Mouse (Mus musculus) hindlimb bud, embryonic 11.5 days (tissue): ENCODE results near the gene Hist1h3e.
"Not testable (repeated sequence)": the region's sequence is repeated elsewhere in the genome, so short reads cannot be mapped to it uniquely, and the experiment has no call there.

Experiments used
- DNase-seq: peaks from one replicate; pipeline ENCODE4 v3.0.0-alpha.2; 2012; ENCODE audit warnings: low read depth, low spot score; ENCODE audit errors: extremely low spot score

Gene Hist1h3e

DNA sequence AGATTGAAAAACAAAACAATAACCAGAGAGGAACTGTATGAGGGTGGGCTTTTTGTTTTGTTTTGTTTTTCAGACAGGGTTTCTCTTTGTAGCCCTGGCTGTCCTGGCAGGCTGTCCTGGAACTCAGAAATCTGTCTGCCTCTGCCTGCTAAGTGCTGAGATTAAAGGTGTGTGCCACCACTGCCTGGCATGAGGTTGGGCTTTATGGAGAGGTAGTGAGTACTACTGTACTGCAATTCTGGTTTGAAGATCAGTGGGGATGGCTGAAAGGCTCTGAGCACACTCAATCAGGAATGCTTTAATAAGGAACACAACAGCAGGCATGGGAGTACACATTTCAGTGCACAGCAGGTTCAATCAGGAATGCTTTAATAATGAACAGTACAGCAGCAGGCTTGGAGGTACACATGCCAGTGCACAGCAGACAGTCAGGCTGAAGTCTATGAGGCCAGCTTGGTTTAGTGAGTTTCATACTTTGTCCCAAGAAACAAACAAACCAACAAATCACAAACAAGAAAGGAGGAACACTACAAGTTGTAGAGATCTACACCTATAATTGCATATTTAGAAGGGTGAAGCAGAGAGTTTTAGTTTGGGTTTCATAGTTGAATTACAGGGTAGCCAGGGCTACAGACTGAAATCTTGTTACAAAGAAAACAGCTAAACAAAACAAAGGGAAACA is 21.4 kb upstream of the Hist1h3e start:
- no peak for DNase-seq

DNA sequence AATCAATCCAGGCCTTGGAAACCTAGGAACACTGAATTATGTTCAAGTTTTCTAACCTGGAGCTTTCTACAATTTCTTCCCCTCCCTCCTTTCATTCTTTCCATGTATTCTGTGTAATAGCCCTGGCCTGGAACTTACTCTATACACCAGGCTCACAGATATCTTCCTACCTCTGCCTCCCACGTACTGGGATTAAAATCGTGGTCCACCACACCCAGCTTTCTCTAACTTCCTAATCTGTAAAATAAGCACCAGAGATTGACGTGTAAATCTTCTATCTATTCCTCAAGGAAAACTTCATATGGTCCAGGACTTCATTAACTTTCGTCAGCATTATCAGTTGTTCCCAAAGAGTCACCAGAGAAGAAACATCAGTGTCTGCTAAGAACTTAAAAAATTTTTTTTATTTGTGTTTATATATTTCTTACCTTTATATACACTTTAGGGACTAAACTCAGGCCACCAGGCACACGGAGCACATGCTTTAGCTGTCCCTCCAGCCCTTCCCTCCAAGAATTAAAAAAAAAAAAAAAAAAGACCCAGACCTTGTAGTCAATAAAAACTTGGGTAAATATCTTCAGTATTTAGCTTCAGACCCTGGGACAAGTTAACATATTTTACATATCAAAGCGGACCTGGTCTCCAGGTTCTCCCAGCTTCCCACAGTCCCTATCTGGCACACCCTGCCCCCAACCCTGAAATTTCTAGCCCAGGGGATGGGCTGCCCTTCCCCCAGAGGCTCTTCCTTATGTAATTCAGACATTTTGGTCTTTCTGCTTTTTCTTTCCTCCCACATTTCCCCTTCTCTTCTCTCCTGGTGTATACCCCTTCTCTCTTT is 20.3 kb upstream of the Hist1h3e start:
- no peak for DNase-seq

DNA sequence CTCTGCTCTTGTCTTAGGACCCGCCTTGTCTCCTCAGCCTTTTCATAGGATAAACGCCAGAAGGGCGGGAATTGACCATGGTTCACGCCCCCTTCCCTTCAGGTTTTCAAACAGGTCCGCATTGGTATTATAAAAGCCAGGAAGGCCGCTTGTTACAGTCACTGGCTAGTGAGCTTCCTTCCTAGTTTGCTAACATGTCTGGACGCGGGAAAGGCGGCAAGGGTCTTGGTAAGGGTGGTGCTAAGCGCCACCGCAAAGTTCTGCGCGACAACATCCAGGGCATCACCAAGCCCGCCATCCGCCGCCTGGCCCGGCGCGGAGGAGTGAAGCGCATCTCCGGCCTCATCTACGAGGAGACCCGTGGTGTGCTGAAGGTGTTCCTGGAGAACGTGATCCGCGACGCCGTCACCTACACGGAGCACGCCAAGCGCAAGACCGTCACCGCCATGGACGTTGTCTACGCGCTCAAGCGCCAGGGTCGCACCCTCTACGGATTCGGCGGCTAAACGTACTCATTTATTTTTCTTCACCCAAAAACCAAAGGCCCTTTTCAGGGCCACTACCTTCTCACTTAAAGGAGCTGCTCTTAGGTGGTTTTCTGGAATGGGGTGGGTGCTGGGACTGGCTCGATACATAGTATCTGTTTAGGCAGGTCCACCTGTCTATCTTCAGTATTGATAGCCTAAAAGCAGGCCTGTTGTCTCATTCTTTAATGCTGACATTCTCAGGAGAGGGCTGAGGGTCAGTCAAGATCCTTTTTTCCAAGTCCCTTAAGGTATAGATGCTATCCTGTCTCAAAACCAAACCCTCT is 19.4 kb upstream of the Hist1h3e start, which contains the start of gene Hist1h4d:
Gene Hist1h4d (plus strand): TSS at position 191 of the 811 bp plus-strand sequence.
- DNase-seq, result no peak

DNA sequence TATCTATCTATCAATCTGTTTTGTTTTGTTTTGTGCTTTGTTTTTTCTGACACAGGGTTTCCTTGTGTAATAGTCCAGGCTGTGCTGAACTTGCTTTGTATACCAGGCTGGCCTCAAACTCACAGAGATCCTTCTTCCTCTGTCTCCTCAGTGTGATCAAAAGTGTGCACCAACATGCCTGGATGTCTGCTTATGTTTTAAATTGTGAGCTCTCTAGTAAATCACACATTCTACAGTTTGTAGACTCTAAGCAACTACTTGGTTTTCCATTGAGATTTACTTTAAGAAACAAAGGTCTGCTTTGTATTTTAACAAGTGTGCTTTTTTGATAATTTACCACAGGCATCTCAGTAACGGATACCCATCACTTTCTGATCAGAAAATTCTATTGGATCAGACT is 15.7 kb upstream of the Hist1h3e start:
- no peak for DNase-seq

DNA sequence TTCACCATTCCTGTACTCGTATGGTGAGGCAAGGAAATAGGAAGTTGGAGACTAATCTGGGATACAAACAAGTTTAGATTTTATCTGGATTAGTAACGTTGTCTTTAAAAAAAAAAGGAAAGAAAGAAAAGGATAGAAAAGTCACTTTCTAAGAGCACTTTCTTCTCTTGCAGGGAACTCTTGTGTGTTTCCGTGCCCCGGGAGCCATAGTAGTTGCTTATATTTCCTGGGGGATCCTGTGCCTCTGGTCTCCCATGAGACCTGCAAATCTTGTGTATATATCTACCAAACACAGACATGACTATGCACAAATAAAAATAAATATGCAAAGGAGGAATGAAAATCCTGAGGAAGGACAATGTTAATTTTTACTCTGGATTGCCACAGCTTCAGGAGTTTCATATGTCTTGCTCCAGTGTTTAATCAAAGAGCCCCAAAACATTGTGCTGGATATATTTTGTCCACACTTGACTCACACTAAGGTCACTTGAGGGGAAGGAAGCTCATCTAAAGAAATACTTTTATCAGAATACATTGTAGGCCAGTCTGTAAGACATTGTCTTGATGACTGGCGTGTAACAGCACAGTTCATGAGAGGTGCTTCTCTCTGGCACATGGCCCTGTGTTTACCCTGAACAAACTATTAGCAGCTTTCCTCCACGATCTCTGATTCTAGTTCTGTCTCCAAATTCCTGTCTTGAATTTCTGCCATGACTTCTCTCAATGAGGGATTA is 14.9 kb upstream of the Hist1h3e start:
- DNase-seq, result no peak

DNA sequence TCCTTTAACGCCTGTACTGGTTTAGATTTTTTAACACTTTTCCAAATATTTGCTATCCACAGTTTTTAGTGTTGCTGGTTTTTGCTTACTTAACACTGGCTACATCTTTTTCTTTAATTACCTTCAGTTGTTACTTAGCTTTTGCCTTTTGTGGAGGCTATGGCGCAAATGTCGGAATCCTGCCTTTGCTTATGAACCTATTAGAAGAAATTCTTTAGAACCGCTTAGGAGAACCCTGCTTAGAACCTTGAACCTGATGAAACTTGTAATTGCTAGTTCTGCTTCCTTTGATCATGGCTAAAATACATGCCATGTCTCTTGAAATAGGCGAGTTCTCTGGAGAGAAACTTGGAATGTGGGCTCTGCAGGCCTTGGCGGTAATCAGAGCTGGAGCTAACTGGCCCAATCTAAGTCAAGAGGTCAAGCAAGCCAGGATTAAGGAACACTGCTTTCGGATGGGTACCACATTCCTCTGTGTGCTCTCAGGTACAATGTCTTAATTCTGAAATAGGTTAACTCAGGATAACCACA is 14.2 kb upstream of the Hist1h3e start:
- DNase-seq, result no peak

DNA sequence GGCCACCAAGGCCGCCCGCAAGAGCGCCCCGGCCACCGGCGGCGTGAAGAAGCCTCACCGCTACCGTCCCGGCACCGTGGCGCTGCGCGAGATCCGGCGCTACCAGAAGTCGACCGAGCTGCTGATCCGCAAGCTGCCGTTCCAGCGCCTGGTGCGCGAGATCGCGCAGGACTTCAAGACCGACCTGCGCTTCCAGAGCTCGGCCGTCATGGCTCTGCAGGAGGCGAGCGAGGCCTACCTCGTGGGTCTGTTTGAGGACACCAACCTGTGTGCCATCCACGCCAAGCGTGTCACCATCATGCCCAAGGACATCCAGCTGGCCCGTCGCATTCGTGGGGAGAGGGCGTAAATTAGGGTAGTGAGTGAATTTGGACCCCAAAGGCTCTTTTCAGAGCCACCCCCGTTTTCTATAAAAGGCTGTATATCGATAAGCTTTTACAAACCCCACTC is 13.7 kb upstream of the Hist1h3e start:
- not testable (repeated sequence) for DNase-seq

DNA sequence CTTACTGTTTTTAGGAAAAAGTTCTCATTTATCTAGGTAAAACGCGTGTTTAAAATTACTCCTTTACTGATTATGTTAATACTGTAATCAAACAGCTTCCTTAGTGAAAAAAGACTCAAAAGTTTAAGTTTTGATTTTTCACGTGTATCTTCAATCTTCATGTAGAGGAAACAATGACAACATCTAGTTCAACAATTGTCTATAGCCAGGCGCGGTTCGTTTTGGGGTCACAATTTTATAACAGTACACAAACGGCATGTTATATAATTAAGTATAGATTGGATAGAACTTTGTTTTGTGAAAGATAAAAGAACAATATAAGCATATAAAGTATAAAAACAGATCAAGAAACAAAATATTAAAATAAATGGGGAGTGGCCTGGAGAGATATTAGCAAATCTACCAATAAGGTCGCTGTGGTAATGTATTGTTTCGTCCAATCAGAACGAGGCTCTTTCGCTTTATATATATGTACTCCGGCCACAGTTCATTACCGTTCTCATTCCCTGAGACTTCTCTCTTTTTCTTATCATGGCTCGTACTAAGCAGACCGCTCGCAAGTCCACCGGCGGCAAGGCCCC is 13.2 kb upstream of the Hist1h3e start, which contains the start of gene Hist1h3d:
Gene Hist1h3d (plus strand): TSS at position 493 of the 581 bp plus-strand sequence.
- no peak for DNase-seq

DNA sequence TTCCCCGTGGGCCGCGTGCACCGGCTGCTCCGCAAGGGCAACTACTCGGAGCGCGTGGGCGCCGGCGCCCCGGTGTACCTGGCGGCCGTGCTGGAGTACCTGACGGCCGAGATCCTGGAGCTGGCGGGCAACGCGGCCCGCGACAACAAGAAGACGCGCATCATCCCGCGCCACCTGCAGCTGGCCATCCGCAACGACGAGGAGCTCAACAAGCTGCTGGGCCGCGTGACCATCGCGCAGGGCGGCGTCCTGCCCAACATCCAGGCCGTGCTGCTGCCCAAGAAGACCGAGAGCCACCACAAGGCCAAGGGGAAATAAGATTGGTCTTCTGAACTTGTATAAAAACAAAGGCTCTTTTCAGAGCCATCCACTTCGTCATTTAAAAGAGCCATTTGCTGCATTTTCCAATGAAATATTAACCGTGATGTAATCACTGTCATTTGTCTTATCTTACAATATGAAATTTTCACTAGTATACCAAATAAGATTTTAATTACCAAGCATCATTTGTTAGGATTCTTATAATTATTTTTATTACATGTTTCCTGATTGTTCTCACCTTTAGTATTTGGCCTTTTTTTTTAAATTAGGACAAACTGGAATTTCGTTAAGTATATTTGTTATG is 12.5 kb upstream of the Hist1h3e start:
- not testable (repeated sequence) for DNase-seq

DNA sequence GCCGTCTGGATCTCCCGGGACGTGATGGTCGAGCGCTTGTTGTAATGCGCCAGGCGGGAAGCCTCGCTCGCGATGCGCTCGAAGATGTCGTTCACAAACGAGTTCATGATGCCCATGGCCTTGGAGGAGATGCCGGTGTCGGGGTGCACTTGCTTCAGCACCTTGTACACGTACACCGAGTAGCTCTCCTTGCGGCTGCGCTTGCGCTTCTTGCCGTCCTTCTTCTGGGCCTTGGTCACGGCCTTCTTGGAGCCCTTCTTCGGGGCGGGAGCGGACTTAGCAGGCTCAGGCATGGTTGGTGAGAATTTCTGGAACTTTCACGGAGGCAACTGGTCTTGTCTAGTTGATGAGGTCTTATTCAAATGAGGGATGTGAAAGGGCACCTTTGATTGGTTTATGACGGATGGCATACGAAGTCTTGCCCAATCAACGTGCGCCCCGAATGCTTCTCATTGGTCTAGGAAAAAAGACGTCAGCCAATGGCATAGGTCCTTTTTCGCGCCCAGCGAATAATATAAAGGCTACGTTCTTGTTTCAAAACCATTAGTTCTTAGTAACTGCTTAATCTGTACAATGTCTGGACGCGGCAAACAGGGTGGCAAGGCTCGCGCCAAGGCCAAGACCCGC is 11.8 kb upstream of the Hist1h3e start, which contains the start of the genes Hist1h2bf and Hist1h2ad:
Gene Hist1h2bf (minus strand): TSS at position 299 of the 627 bp plus-strand sequence.
Gene Hist1h2ad (plus strand): TSS at position 484 of the 627 bp plus-strand sequence.
- DNase-seq, result peak; percentile 98

DNA sequence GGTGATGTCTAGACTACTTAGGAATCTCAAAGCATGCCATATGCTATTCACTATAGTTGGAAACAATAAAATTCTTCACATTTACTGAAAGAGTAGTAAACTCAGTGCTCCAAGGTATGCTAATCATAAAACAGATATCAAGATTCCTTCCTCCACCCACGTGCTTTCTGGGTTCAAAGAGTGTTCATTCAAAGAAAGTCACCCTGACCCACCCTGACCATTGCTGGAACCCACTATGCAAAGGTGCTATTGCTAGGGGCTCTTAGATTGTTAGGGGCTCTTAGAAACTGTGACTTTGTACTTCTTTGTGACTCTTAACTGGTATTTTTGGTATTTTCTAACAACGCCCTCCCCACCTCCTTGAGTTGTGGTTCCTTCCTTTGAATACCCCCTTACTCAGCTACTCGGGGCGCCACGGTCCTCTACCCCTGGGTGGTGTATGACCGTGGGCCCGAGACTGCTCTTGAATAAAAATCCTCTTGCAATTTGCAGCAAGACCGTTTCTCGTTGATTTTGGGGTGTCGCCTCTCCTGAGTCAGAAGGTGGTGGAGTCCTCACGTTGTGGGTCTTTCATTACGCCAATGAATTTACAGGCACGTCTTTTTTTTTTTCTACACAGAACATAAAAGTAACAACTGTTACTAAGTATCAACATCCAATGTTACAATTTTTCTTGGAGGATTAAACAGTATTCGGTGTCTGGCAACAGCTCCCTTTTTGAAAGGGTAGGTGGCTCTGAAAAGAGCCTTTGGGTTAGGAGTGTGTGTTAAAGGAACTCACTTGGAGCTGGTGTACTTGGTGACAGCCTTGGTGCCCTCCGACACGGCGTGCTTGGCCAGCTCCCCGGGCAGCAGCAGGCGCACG is 11.1 kb upstream of the Hist1h3e start:
- not testable (repeated sequence) for DNase-seq

DNA sequence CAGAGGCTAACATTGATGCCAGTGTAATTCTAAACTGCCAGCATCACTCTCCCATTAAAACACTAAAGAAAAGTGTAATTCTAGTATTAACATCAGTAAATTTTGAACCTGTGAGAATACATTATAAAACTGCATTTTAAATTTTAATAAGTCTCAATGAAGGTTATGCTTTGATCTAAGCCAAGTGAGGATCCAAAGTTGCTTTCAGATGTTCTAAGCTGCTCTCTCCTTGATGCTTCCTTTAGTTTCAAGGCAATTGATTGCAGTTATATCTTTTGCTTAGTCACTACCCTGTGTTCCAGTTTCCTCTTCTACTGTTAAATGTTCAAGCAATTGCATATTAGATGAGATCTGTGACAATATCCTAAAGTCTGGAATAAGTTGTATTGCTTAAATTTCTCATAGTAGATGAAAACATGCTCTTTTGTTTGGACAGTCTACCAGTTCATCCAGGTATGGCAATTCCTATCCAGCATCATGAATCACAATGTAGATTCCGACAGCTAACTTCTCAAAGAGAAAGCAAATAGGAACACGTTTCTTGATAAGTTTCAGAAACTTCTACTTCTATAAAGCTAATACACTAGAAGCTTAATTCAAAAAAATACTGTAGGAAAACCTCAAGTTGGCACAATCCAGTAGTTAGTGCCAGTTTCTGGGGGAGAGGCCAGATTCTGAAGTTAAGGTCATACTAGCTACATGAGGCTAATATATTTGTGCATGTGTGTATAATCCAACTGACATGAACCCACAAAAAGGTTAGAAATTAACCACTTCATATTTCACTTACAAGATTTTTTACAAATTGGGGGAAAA is 10.3 kb upstream of the Hist1h3e start:
- no peak for DNase-seq

DNA sequence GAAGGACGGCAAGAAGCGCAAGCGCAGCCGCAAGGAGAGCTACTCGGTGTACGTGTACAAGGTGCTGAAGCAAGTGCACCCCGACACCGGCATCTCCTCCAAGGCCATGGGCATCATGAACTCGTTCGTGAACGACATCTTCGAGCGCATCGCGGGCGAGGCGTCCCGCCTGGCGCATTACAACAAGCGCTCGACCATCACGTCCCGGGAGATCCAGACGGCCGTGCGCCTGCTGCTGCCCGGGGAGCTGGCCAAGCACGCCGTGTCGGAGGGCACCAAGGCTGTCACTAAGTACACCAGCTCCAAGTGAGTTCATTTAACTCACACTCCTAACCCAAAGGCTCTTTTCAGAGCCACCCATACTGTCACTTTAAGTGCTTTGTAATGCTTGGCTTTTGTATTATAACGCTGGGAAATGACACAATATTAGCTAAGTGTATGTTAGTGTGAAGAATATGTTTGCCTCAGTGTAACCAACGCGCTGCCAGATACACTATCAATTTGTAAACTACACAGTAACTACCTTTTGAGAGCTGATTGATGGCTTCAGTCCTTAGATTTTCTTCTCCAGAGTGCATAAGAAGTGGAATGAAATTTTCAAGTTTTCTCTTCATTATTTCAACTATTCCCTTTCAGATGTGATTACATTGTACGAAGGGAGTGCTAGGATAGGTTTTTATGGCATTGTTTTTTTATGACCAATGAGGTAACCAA is 9.5 kb upstream of the Hist1h3e start:
- not testable (repeated sequence) for DNase-seq

DNA sequence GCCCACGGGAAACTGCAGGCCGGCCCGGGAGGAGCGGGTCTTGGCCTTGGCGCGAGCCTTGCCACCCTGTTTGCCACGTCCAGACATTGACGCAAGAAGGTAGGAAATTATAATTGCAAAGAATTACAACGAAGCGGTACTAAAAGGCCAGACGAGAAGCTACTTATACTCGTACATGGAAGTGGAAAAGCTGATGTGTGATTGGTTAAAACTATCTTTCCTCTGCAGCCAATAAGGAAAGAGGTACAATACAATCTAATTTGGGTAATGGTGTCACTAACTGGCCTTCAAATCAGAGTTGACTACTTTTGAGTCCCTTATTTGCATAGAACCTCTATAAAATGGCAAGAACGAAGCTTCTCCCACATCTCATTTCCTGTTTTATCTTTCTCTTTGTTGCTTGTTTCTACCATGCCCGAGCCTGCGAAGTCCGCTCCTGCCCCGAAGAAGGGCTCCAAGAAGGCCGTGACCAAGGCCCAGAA is 8.9 kb upstream of the Hist1h3e start, which contains the start of the genes Hist1h2ae and Hist1h2bg:
Gene Hist1h2ae (minus strand): TSS at position 199 of the 482 bp plus-strand sequence.
Gene Hist1h2bg (plus strand): TSS at position 375 of the 482 bp plus-strand sequence.
- DNase-seq, result no peak

DNA sequence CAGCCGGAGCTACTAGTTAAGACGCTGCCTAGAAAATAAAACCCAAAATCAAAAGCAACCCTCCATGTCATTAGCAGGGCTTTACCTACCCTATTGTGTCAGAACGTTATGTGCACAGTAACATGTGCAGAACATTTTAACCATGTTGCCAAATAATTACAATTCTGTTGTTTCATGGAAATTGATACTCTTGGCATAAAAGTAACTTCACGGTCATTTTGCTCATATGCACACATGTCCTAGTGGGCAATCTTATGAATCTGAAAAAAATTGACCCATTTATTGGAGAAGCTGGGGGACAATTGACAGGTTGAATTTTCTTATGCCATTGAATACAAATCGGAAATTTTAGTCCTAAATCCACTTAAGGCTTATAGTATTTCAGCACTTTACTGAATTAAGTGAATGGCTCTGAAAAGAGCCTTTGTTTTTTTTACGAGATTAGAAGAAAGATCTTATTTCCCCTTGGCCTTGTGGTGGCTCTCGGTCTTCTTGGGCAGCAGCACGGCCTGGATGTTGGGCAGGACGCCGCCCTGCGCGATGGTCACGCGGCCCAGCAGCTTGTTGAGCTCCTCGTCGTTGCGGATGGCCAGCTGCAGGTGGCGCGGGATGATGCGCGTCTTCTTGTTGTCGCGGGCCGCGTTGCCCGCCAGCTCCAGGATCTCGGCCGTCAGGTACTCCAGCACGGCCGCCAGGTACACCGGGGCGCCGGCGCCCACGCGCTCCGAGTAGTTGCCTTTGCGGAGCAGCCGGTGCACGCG is 8.3 kb upstream of the Hist1h3e start:
- not testable (repeated sequence) for DNase-seq
